29 mouse cellular contexts compared by ENCODE assay signal in the genomic region with DNA sequence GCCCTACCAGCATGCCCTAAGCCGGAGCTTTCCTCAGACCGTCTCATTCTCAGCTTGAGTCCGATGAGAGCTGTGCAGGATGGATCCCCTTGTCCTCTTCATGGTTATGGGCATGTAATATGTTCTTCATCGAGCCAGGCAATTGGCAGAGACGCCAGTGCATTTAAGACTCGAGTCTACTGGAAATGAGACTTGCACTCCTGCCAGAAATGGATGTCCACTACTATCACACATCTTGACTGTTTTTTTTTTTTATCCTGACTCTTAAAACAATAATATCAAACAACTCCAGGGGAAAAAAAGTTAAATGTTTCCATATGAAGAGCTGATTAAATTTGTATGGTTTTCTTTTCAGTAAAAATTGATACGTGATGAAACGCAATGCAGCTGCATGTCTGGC.
"Had no signal": no experiment of that assay in that cellular context is flagged by ENCODE, and none has a peak within 500 bp of the region (broad histone marks: within the 10 kb centered on the region; RNA-seq: fewer than 3 reads in every experiment).

No protein-coding gene starts in this region.

- DNase-seq: gastrocnemius, adult 2 months; gastrocnemius, postnatal 10 days; gastrocnemius, postnatal 25 days; heart, adult 18-20 months; heart, postnatal 10 days; heart, postnatal 4 days; kidney, adult 2 months; kidney, adult 9 months; kidney, postnatal 14 days; kidney, postnatal 36 days; layer of hippocampus, adult 9-11 months; layer of hippocampus, postnatal 36 days; left cerebral cortex, postnatal 4 days; liver; liver, embryonic 13.5 days; liver, postnatal 0 days had no signal

- H3K4me3 ChIP-seq: gastrocnemius, adult 2 months; heart, embryonic 10.5 days; heart, embryonic 12.5 days; hindbrain, embryonic 13.5 days; intestine, embryonic 15.5 days; kidney, embryonic 15.5 days; left cerebral cortex, adult 2 months; limb, embryonic 12.5 days; liver, embryonic 13.5 days; liver, embryonic 15.5 days had no signal

- H3K36me3 ChIP-seq: heart, embryonic 10.5 days; heart, embryonic 12.5 days; hindbrain, embryonic 13.5 days; intestine, embryonic 15.5 days; kidney, embryonic 15.5 days; limb, embryonic 12.5 days; liver, embryonic 13.5 days; liver, embryonic 15.5 days had no signal

- H3K9ac ChIP-seq: heart, embryonic 12.5 days; hindbrain, embryonic 13.5 days; intestine, embryonic 15.5 days; kidney, embryonic 15.5 days; limb, embryonic 12.5 days; liver, embryonic 13.5 days; liver, embryonic 15.5 days; liver, postnatal 0 days had no signal

- H3K4me1 ChIP-seq: intestine, embryonic 15.5 days; liver, embryonic 15.5 days had no signal

- ATAC-seq: hindbrain, embryonic 16.5 days; inflammation-experienced regulatory T-cells, adult 6 months; intestine, embryonic 15.5 days; intestine, postnatal 0 days; liver, postnatal 0 days had no signal

- H3K4me2 ChIP-seq: heart, embryonic 12.5 days; hindbrain, embryonic 13.5 days; intestine, embryonic 15.5 days; kidney, embryonic 15.5 days; limb, embryonic 12.5 days; liver, embryonic 11.5 days; liver, embryonic 13.5 days; liver, embryonic 15.5 days had no signal

- H3K9me3 ChIP-seq: heart, embryonic 10.5 days; heart, embryonic 12.5 days; hindbrain, embryonic 13.5 days; intestine, embryonic 15.5 days; kidney, embryonic 15.5 days; limb, embryonic 12.5 days; liver, embryonic 13.5 days; liver, embryonic 15.5 days had no signal

- H3K27ac ChIP-seq: gastrocnemius, adult 2 months; heart, embryonic 10.5 days; hindbrain, embryonic 13.5 days; intestine, embryonic 15.5 days; kidney, embryonic 15.5 days; kidney, postnatal 0 days; left cerebral cortex, adult 2 months; limb, embryonic 12.5 days; liver, embryonic 13.5 days; liver, embryonic 15.5 days had no signal

- H3K27me3 ChIP-seq: heart, embryonic 12.5 days; intestine, embryonic 15.5 days; liver, embryonic 13.5 days; liver, embryonic 15.5 days had no signal
